Mouse (Mus musculus): ENCODE measurements at regions not wholly inside any gene's neighbourhood (a gene's known extent, or its start where the extent isn't known, plus 50 kb on each side); places are given as distances from the start of the nearest gene placed in this dataset.

DNA sequence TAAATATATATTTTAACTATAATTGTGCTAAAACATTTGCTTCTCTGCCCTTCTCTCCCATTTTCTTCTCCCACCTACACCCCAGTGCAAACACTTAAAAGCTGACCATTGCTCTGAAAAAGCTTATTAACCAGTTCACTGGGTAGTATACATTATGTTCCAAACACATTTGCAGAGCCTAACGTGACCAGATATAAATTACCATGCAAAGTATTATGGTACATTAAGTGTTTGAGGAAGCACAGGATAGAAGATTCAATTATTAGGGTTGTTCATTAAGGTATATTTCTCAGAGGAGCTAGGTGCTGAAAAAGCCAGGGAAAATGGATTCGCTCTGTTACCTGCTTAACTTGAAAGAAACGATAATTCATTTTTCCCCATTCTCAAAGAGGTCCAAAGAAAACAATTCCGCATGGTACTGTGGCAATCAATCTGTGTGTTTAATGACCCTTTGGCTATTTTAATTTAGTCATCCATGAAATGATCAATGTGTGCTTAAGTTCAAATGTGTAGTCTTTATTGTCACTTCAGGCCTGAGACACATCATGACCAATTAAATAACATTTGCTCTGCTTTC is 144.0 kb upstream of the Msl3l2 start:
- 87% methylated on average over 4 of the region's 4 CpGs for WGBS
- Histone ChIP-seq H3K4me2 (ENCODE audit: low read depth, low read length) (no peak overlapping the region), H3K27ac (replicated peaks; ENCODE audit: low read depth, low read length) (no peak overlapping the region), H3K4me1 (ENCODE audit: control insufficient read depth, insufficient read depth, low read length) (no peaks in the 10 kb centered on the region), H3K36me3 (ENCODE audit: control insufficient read depth, insufficient read depth, low read length) (no peaks in the 10 kb centered on the region), H3K9ac (ENCODE audit: low read depth, low read length) (no peak overlapping the region), H3K4me3 (ENCODE audit: low read depth, low read length) (no peak overlapping the region), H3K9me3 (ENCODE audit: control insufficient read depth, low read length) (no peaks in the 10 kb centered on the region), H3K27me3 (replicated peaks; ENCODE audit: control insufficient read depth, insufficient read depth, low read length) (no peaks in the 10 kb centered on the region)
- ATAC-seq (ENCODE audit: low read depth) (no peak), DNase-seq (ENCODE audit: low spot score) (no peak)

Measured in embryonic facial prominence, embryonic 14.5 days (tissue).